8 mouse cellular contexts compared by ENCODE assay signal in genomic region chr2:132389562-132389961, GRCm38 (mm10). TPM values are rescaled to one million over a fixed set of nuclear protein-coding genes. Genes with fewer than 3 reads are reported as not detected.
DNase-seq lines count a peak whose midpoint lies in the region; ATAC-seq and TF ChIP-seq lines count a peak whose summit lies in the region.

No protein-coding gene starts in this region.

- H3K27me3 ChIP-seq in lung, embryonic 14.5 days (ENCODE audit: insufficient read depth, low read length), result 0 out of 2 replicates have a peak, but pooled peaks cover 8% of the 10 kb centered on the region

- no peak for TF ChIP-seq POLR2A in olfactory bulb, adult 2 months (IDR thresholded peaks at IDR 0.05; ENCODE audit: insufficient read depth, low read depth, low read length)

- peak; percentile 64; the same call in 1 of the 2 replicates for ATAC-seq in frontal cortex, adult (ENCODE audit: low TSS enrichment)
- no peak for ATAC-seq in lung, embryonic 14.5 days (ENCODE audit: insufficient read depth)

- TF ChIP-seq CTCF in lung, embryonic 14.5 days (IDR thresholded peaks at IDR 0.05; ENCODE audit: low read depth), result peak; percentile 67
- TF ChIP-seq CTCF in olfactory bulb, adult 2 months (IDR thresholded peaks at IDR 0.05; ENCODE audit: insufficient read depth, low read depth, low read length), result peak; percentile 20; the same call in 1 of the 2 replicates

- no peaks in the 10 kb centered on the region for H3K4me1 ChIP-seq in lung, embryonic 14.5 days (ENCODE audit: insufficient read depth)
- peaks cover 9% of the 10 kb centered on the region; the same call in 1 of the 2 replicates for H3K4me1 ChIP-seq in olfactory bulb, adult 2 months (ENCODE audit: control insufficient read depth, insufficient read depth, low read length)

- H3K27ac ChIP-seq in lung, embryonic 14.5 days (ENCODE audit: low read depth), result no peak overlapping the region
- H3K27ac ChIP-seq in olfactory bulb, adult 2 months (ENCODE audit: insufficient read depth, low read depth, low read length), result no peak overlapping the region

- no peaks in the 10 kb centered on the region for H3K36me3 ChIP-seq in lung, embryonic 14.5 days (ENCODE audit: insufficient read depth)

- DNase-seq in frontal cortex, postnatal 25 days (ENCODE audit: low spot score in 2 of 2), result no peak
- peak; percentile 59 for DNase-seq in lung, embryonic 14.5 days
- no peak for DNase-seq in lung, postnatal 25 days (ENCODE audit: low spot score)
- peak; percentile 1 for DNase-seq in c-Kit-positive CD71-positive TER-119-negative erythroid progenitor cells, embryonic 14.5 days (ENCODE audit: low read depth)
- DNase-seq in Muller cell, postnatal 12 days (ENCODE audit: inconsistent ontology term), result no peak
- no peak for DNase-seq in frontal cortex, postnatal 36 days (ENCODE audit: low spot score in 2 of 2)

- no peak overlapping the region for H3K4me3 ChIP-seq in lung, embryonic 14.5 days (ENCODE audit: low read depth, low read length)
- H3K4me3 ChIP-seq in olfactory bulb, adult 2 months (ENCODE audit: insufficient read depth, low read depth, low read length), result no peak overlapping the region

- no peaks in the 10 kb centered on the region for H3K9me3 ChIP-seq in lung, embryonic 14.5 days (ENCODE audit: low read depth, low read length)

- no peak overlapping the region for H3K4me2 ChIP-seq in lung, embryonic 14.5 days

- H3K9ac ChIP-seq in lung, embryonic 14.5 days, result no peak overlapping the region

- 19% methylated on average over 7 of the region's 7 CpGs for WGBS in lung, embryonic 14.5 days
- 59% methylated on average over 7 of the region's 7 CpGs for WGBS in olfactory bulb, adult 2 months

RNA-seq across cellular contexts. Expression of gene Prokr2, which starts 4.3 kb away (rescaled TPM):
- polyA plus RNA-seq in lung, embryonic 14.5 days (2014; fragmentation: Nextera tagmentation; extraction: Ambion mirVana), result 0.12 and 0.51 TPM in 2 replicates
- polyA plus RNA-seq in olfactory bulb, adult 2 months (2012; ENCODE audit: insufficient read depth, insufficient read length, low replicate concordance, missing spikeins), result not detected in 2 replicates

Comparison
In these comparisons a context has a peak if more than half of its experiments do, and no peak if none do; other contexts are left out.
1. DNase-seq: peak in lung, embryonic 14.5 days (single experiment) and c-Kit-positive CD71-positive TER-119-negative erythroid progenitor cells, embryonic 14.5 days (single experiment); none in frontal cortex, postnatal 25 days (0 of 2), lung, postnatal 25 days (single experiment), Muller cell, postnatal 12 days (single experiment) and frontal cortex, postnatal 36 days (0 of 2).